Mouse (Mus musculus): ENCODE results near the gene Olfr641.

- no peak for TF ChIP-seq CTCF (IDR thresholded peaks at IDR 0.05; ENCODE audit: control insufficient read depth, insufficient read depth, low read length)
- no peak for TF ChIP-seq POLR2A (IDR thresholded peaks at IDR 0.05; ENCODE audit: borderline replicate concordance, control insufficient read depth, low read depth, low read length)
Observed at GRCm38 (mm10) chr7:103999124-103999523, 36.1 kb upstream of the Olfr641 start.
